Mouse (Mus musculus) adrenal gland, postnatal 4 days (tissue): ENCODE data around the gene Vmn2r29. TPM values are rescaled to one million over a fixed set of nuclear protein-coding genes. Genes with fewer than 3 reads are reported as not detected.
"Not testable (repeated sequence)": the region's sequence is repeated elsewhere in the genome, so short reads cannot be mapped to it uniquely, and the experiment has no call there.

ENCODE experiments used
- DNase-seq, 2 experiments: peaks; one replicate each; pipeline ENCODE4 v3.0.0; 2021 to 2022; ENCODE audit warnings: low spot score in 2 of 2, mixed read lengths in 2 of 2
- long read RNA-seq, 2 experiments: library from polyadenylated mRNA; stranded (forward); transcript quantifications; one replicate each; pipeline ENCODE4 v2.0.0; 2021
- total RNA-seq, 2 experiments: library from RNA; stranded (reverse); gene quantifications; 2 replicates each; pipeline ENCODE4 v1.2.3; 2021

Vmn2r29 gene
- total RNA-seq: under 1 TPM; 0.70 to 0.90 TPM
- long read RNA-seq, experiment 1: 0 reads
- long read RNA-seq, experiment 2: 0 reads

GRCm38 (mm10) chr7:7247228-7247627 lies at the start of gene Vmn2r29:
TSS of gene Vmn2r29 (minus strand) at chr7:7247328.
- not testable (repeated sequence) for DNase-seq

GRCm38 (mm10) chr7:7295595-7295994 lies 48.5 kb upstream of the Vmn2r29 start:
- DNase-seq: no peak

GRCm38 (mm10) chr7:7281383-7281782 lies 34.3 kb upstream of the Vmn2r29 start:
- DNase-seq: no peak

GRCm38 (mm10) chr7:7277966-7278567 lies 30.9 kb upstream of the Vmn2r29 start, which contains the start of gene Gm45844:
TSS of gene Gm45844 (minus strand) at chr7:7278289.
- peak; percentile 74 to 81 for DNase-seq

GRCm38 (mm10) chr7:7277556-7277955 lies 30.4 kb upstream of the Vmn2r29 start:
- not testable (repeated sequence) for DNase-seq

GRCm38 (mm10) chr7:7209313-7210151 lies 37.6 kb downstream of the Vmn2r29 start, which contains the start of gene Zfp772:
TSS of gene Zfp772 (minus strand) at chr7:7209998.
- DNase-seq: not testable (repeated sequence)

GRCm38 (mm10) chr7:7188191-7188942 lies 58.8 kb downstream of the Vmn2r29 start:
- no peak for DNase-seq

- DNase-seq: no peak
Observed at GRCm38 (mm10) chr7:7187417-7188190, 59.5 kb downstream of the Vmn2r29 start.

GRCm38 (mm10) chr7:7185897-7186296 lies 61.2 kb downstream of the Vmn2r29 start:
- no peak for DNase-seq

Other genes with a start within 250 kb of the Vmn2r29 start
- gene Zfp954, start 125.8 kb downstream of the Vmn2r29 start, total RNA-seq: 10 to 100 TPM; 10.6 to 10.8 TPM
- under 1 TPM; 0.87 to 0.93 TPM for gene Zfp773, start 110.6 kb downstream of the Vmn2r29 start, total RNA-seq
- 1 to 10 TPM; 2.4 to 3.0 TPM for gene Zfp418, start 76.0 kb downstream of the Vmn2r29 start, total RNA-seq
- 1 to 10 TPM; 6.0 to 6.4 TPM for gene Zfp772, start 37.3 kb downstream of the Vmn2r29 start, total RNA-seq
- gene Gm45844, start 31.0 kb upstream of the Vmn2r29 start, total RNA-seq: 1 to 10 TPM; 2.8 to 3.0 TPM
- gene Clcn4, start 53.5 kb upstream of the Vmn2r29 start, total RNA-seq: 10 to 100 TPM; 55.6 to 60.7 TPM
- gene Vmn2r30, start 90.3 kb upstream of the Vmn2r29 start, total RNA-seq: under 1 TPM; 0.54 to 0.64 TPM
- gene Gm45783, start 127.2 kb upstream of the Vmn2r29 start, total RNA-seq: 1 to 10 TPM; 2.2 to 3.1 TPM
- not detected for gene Vmn2r31, start 152.4 kb upstream of the Vmn2r29 start, total RNA-seq
- gene Vmn2r32, start 232.7 kb upstream of the Vmn2r29 start, total RNA-seq: not detected